In the genomic region with DNA sequence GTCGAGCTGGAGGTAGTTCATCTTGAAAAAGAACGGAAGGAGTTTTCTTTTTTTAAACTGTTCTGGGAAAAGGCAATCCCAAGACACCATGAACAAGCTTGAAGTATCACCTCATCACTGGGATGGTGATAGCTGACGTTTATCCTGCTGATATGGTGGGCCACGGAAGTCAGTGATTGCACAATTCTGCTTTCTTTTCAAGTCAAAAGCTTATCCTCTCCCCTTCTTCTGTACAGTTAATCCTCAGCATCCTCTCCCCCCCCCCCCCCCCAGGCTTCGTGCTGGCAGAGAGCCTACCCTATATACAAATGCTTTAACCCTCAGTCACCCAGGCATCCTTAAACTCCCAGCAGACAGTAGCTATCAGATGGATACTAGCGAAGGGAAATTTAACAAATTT, we compare ENCODE assay signal across 30 mouse cellular contexts. TPM values are rescaled to one million over a fixed set of nuclear protein-coding genes. Genes with fewer than 3 reads are reported as not detected.
DNase-seq lines count a peak whose midpoint lies in the region; ATAC-seq and TF ChIP-seq lines count a peak whose summit lies in the region.
"Had no signal": no experiment of that assay in that cellular context is flagged by ENCODE, and none has a peak within 500 bp of the region (broad histone marks: within the 10 kb centered on the region; RNA-seq: fewer than 3 reads in every experiment).

No protein-coding gene starts in this region.

- no peaks in the 10 kb centered on the region for H3K27me3 ChIP-seq in heart, embryonic 15.5 days
- no peaks in the 10 kb centered on the region for H3K27me3 ChIP-seq in heart, embryonic 11.5 days (ENCODE audit: control insufficient read depth, insufficient read depth, low read length)
- no peaks in the 10 kb centered on the region for H3K27me3 ChIP-seq in lung, embryonic 16.5 days (ENCODE audit: control insufficient read depth, insufficient read depth, low read depth, low read length)
- H3K27me3 ChIP-seq in stomach, embryonic 14.5 days (ENCODE audit: control insufficient read depth, insufficient read depth, low read length) = no peaks in the 10 kb centered on the region
- H3K27me3 ChIP-seq: embryonic facial prominence, embryonic 15.5 days; hindbrain, embryonic 15.5 days; kidney, embryonic 15.5 days; limb, embryonic 12.5 days; liver, embryonic 12.5 days; neural tube, embryonic 13.5 days had no signal

- TF ChIP-seq CTCF in lung, adult 2 months (IDR thresholded peaks at IDR 0.05; ENCODE audit: insufficient read depth, low read length) = no peak

- no peaks in the 10 kb centered on the region for H3K9me3 ChIP-seq in heart, embryonic 15.5 days (replicated peaks)
- no peaks in the 10 kb centered on the region for H3K9me3 ChIP-seq in heart, embryonic 11.5 days (replicated peaks; ENCODE audit: control insufficient read depth, low read length)
- H3K9me3 ChIP-seq in lung, embryonic 16.5 days (ENCODE audit: control insufficient read depth, low read length) = no peaks in the 10 kb centered on the region
- H3K9me3 ChIP-seq in stomach, embryonic 14.5 days (ENCODE audit: control insufficient read depth, low read depth, low read length) = no peaks in the 10 kb centered on the region
- H3K9me3 ChIP-seq: embryonic facial prominence, embryonic 15.5 days; hindbrain, embryonic 15.5 days; kidney, embryonic 15.5 days; limb, embryonic 12.5 days; liver, embryonic 12.5 days; megakaryocyte, embryonic 14.5 days; neural tube, embryonic 13.5 days had no signal

- peaks cover 31% of the 10 kb centered on the region for H3K36me3 ChIP-seq in heart, embryonic 15.5 days
- 0 out of 2 replicates have a peak, but pooled peaks cover 6% of the 10 kb centered on the region for H3K36me3 ChIP-seq in heart, embryonic 11.5 days (ENCODE audit: control insufficient read depth, insufficient read depth, low read length)
- peaks cover 14% of the 10 kb centered on the region for H3K36me3 ChIP-seq in lung, embryonic 16.5 days (ENCODE audit: control insufficient read depth, insufficient read depth, low read length)
- H3K36me3 ChIP-seq in stomach, embryonic 14.5 days (ENCODE audit: control insufficient read depth, insufficient read depth, low read length) = peaks cover 12% of the 10 kb centered on the region; the same call in 1 of the 2 replicates
- H3K36me3 ChIP-seq: hindbrain, embryonic 15.5 days had no signal

- 0 out of 2 replicates have a peak, but pooled peaks have one; percentile 22 for ATAC-seq in heart, embryonic 15.5 days (replicated peaks; ENCODE audit: insufficient number of reproducible peaks, insufficient read depth, low FRiP score, low read depth)
- no peak for ATAC-seq in heart, embryonic 11.5 days (replicated peaks; ENCODE audit: insufficient number of reproducible peaks, low FRiP score, low TSS enrichment)
- peak; percentile 84 for ATAC-seq in lung, embryonic 16.5 days (ENCODE audit: low read depth)
- 0 out of 2 replicates have a peak, but pooled peaks have one; percentile 61 for ATAC-seq in stomach, embryonic 14.5 days (ENCODE audit: insufficient number of reproducible peaks, insufficient read depth, low FRiP score, low read depth)
- ATAC-seq: forebrain, embryonic 14.5 days; liver, embryonic 12.5 days had no signal

- no peak overlapping the region for H3K4me3 ChIP-seq in heart, embryonic 15.5 days
- no peak overlapping the region for H3K4me3 ChIP-seq in heart, embryonic 11.5 days (ENCODE audit: low read depth, low read length)
- no peak overlapping the region for H3K4me3 ChIP-seq in lung, embryonic 16.5 days (ENCODE audit: low read length)
- H3K4me3 ChIP-seq in lung, adult 2 months (replicated peaks; ENCODE audit: extremely low read depth, low read depth, low read length) = no peak overlapping the region
- no peak overlapping the region for H3K4me3 ChIP-seq in stomach, embryonic 14.5 days (ENCODE audit: low read depth, low read length)
- H3K4me3 ChIP-seq: embryonic facial prominence, embryonic 15.5 days; hindbrain, embryonic 15.5 days; kidney, embryonic 15.5 days; limb, embryonic 12.5 days; liver, embryonic 12.5 days; megakaryocyte, embryonic 14.5 days; myocyte; neural tube, embryonic 13.5 days had no signal

- H3K4me2 ChIP-seq in heart, embryonic 15.5 days = no peak overlapping the region
- H3K4me2 ChIP-seq in heart, embryonic 11.5 days = no peak overlapping the region
- H3K4me2 ChIP-seq in lung, embryonic 16.5 days (ENCODE audit: low read depth, low read length) = no peak overlapping the region
- H3K4me2 ChIP-seq in stomach, embryonic 14.5 days (replicated peaks; ENCODE audit: low read depth, low read length) = no peak overlapping the region
- H3K4me2 ChIP-seq: embryonic facial prominence, embryonic 15.5 days; hindbrain, embryonic 15.5 days; kidney, embryonic 15.5 days; limb, embryonic 12.5 days; liver, embryonic 12.5 days; neural tube, embryonic 13.5 days had no signal

- WGBS in heart, embryonic 15.5 days = 35% methylated on average over 6 of the region's 6 CpGs
- 27% methylated on average over 5 of the region's 6 CpGs for WGBS in heart, embryonic 11.5 days (ENCODE audit: insufficient replicate concordance)
- WGBS in lung, embryonic 16.5 days = 33% methylated on average over 6 of the region's 6 CpGs
- 57% methylated on average over 5 of the region's 6 CpGs for WGBS in lung, adult 2 months
- WGBS in stomach, embryonic 14.5 days = 29% methylated on average over 6 of the region's 6 CpGs

- no peak overlapping the region for H3K9ac ChIP-seq in heart, embryonic 15.5 days
- no peak overlapping the region for H3K9ac ChIP-seq in heart, embryonic 11.5 days (ENCODE audit: low read depth, low read length)
- no peak overlapping the region for H3K9ac ChIP-seq in lung, embryonic 16.5 days (ENCODE audit: low read length)
- H3K9ac ChIP-seq in stomach, embryonic 14.5 days (replicated peaks; ENCODE audit: low read depth, low read length) = no peak overlapping the region
- H3K9ac ChIP-seq: embryonic facial prominence, embryonic 15.5 days; hindbrain, embryonic 15.5 days; kidney, embryonic 15.5 days; limb, embryonic 12.5 days; liver, embryonic 12.5 days; neural tube, embryonic 13.5 days had no signal

- TF ChIP-seq POLR2A in lung, adult 2 months (IDR thresholded peaks at IDR 0.05; ENCODE audit: borderline replicate concordance, extremely low read depth, low read depth, low read length) = no peak

- no peak for DNase-seq in lung, adult 2 months
- peak; percentile 63 for DNase-seq in yolk sac, embryonic 10.5 days (ENCODE audit: low spot score)
- no peak for DNase-seq in T-cell, adult 2 months (ENCODE audit: low spot score)
- DNase-seq: adrenal gland, postnatal 10 days; cerebellum, adult 8-10 months; cerebellum, postnatal 36 days; embryo, embryonic 11 days; heart, postnatal 36 days; kidney, adult 11 months; kidney, postnatal 36 days; lung, postnatal 10 days; midbrain, embryonic 14.5 days; retina, postnatal 1 day; right cerebral cortex, postnatal 25 days; spleen, adult 18-20 months; thymus, adult 18-20 months; thymus, postnatal 36 days had no signal

- peaks cover 17% of the 10 kb centered on the region for H3K4me1 ChIP-seq in heart, embryonic 15.5 days (replicated peaks)
- H3K4me1 ChIP-seq in heart, embryonic 11.5 days (ENCODE audit: control insufficient read depth, insufficient read depth, low read length) = peaks cover 21% of the 10 kb centered on the region
- peaks cover 13% of the 10 kb centered on the region for H3K4me1 ChIP-seq in lung, embryonic 16.5 days (replicated peaks; ENCODE audit: control insufficient read depth, insufficient read depth, low read length)
- H3K4me1 ChIP-seq in lung, adult 2 months (ENCODE audit: control insufficient read depth, insufficient read depth, low read length) = no peaks in the 10 kb centered on the region
- H3K4me1 ChIP-seq in stomach, embryonic 14.5 days (ENCODE audit: control insufficient read depth, insufficient read depth, low read length) = 0 out of 2 replicates have a peak, but pooled peaks cover 4% of the 10 kb centered on the region
- H3K4me1 ChIP-seq: embryonic facial prominence, embryonic 15.5 days; hindbrain, embryonic 15.5 days; limb, embryonic 12.5 days; neural tube, embryonic 13.5 days had no signal

- no peak overlapping the region for H3K27ac ChIP-seq in heart, embryonic 15.5 days
- no peak overlapping the region for H3K27ac ChIP-seq in heart, embryonic 11.5 days (ENCODE audit: low read depth, low read length)
- H3K27ac ChIP-seq in lung, embryonic 16.5 days (ENCODE audit: low read length) = peak overlapping the region; percentile 66
- H3K27ac ChIP-seq in stomach, embryonic 14.5 days (ENCODE audit: low read length) = no peak overlapping the region
- H3K27ac ChIP-seq: embryonic facial prominence, embryonic 15.5 days; hindbrain, embryonic 15.5 days; kidney, embryonic 15.5 days; limb, embryonic 12.5 days; liver, embryonic 12.5 days; neural tube, embryonic 13.5 days had no signal

RNA-seq across cellular contexts. Expression of a gene that starts 52.7 kb away (rescaled TPM):
- 42.7 and 46.0 TPM in 2 replicates for polyA plus RNA-seq in heart, embryonic 15.5 days (2015; fragmentation: Nextera tagmentation; extraction: Ambion mirVana)
- polyA plus RNA-seq in heart, embryonic 11.5 days (2014; fragmentation: Nextera tagmentation; extraction: Ambion mirVana) = 60.0 and 65.2 TPM in 2 replicates
- polyA plus RNA-seq in lung, embryonic 16.5 days (2015; fragmentation: Nextera tagmentation; extraction: Ambion mirVana) = 54.9 and 63.4 TPM in 2 replicates
- polyA plus RNA-seq in lung, adult 2 months (2012; rRNA removed) = 7.3 and 12.2 TPM in 2 replicates
- polyA plus RNA-seq in stomach, embryonic 14.5 days (2014; fragmentation: Nextera tagmentation; extraction: Ambion mirVana) = 75.6 and 80.2 TPM in 2 replicates
